Mouse (Mus musculus) layer of hippocampus, postnatal 36 days (tissue): ENCODE data around the gene DXBay18. TPM values are rescaled to one million over a fixed set of nuclear protein-coding genes. Genes with fewer than 3 reads are reported as not detected.
"Not testable (repeated sequence)": the region's sequence is repeated elsewhere in the genome, so short reads cannot be mapped to it uniquely, and the experiment has no call there.

Experiments
- DNase-seq, 2 experiments: peaks; one replicate each; pipeline ENCODE4 v3.0.0; 2022
- total RNA-seq, 2 experiments: library from RNA; stranded (reverse); gene quantifications; 2 replicates each; pipeline ENCODE4 v1.2.3; 2021

The DXBay18 gene
- total RNA-seq = 1 to 10 TPM; 1.6 to 2.7 TPM

DNA sequence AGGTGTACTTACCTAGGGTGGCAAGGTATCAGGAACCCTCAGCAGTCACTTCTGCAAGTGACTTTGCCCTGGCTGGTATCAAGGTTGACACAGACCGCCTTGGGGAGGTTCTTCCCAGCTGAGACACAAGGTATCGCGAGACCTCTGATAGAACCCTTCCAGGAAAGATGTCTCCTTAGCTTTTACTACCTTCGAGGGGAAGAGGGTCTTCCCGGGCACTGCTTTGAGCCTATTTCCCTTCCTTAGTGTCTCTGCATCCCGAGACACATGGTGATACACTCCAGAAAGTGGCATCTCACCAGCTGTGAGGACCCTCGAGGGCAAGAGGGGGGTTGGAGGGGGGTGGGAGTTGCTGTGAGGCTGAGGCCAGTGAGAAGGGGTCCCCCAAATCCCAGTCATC is at the start of gene DXBay18:
Gene DXBay18 (minus strand): TSS at position 101 of the 400 bp plus-strand sequence.
- DNase-seq = not testable (repeated sequence)

DNA sequence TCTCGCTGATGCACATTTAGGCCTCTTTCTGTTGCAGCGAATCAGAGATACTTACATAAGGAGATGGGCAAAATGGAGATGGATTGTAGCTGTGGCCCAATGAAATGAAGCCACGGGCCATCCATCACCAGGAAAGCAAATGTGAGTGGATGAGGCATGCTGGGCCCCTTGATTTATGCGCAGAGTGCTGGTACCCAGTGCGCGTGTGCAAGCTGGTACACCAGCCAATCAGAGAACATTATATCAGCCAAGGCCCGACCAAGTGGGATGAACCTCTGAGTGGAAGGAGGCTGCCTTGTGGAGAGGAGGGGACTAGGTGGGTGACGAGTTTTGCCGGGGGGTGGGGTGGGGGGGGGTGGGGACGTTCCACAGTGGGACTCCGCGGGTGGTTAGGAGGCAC is 42.7 kb upstream of the DXBay18 start, which contains the start of gene Xlr3b:
Gene Xlr3b (plus strand): TSS at position 274 of the 400 bp plus-strand sequence.
- peak in 1 of 2 experiments; percentile 1 for DNase-seq

DNA sequence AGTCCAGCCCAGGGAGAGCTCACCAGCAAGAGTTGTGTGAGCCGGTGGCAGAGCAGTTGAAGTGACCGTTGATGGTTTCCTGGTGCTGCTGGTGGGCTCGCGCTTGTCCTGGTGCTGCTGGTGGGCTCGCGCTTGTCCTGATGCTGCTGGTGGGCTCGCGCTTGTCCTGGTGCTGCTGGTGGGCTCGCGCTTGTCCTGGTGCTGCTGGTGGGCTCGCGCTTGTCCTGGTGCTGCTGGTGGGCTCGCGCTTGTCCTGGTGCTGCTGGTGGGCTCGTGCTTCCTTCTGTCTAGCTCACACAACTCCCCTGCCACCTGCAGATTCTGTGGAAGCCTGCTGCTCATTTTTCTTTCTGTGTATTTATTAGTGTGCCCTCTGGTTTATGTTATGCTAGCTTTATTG is 27.6 kb upstream of the DXBay18 start, which contains the start of gene Spin2d:
Gene Spin2d (minus strand): TSS at position 101 of the 400 bp plus-strand sequence.
- DNase-seq = not testable (repeated sequence)

GRCm38 (mm10) chrX:73148496-73148895 is 754 bp downstream of the DXBay18 start, which contains the start of gene Xlr5b:
Xlr5b (plus strand) TSS chrX:73148796.
- DNase-seq = not testable (repeated sequence)

- not testable (repeated sequence) for DNase-seq
Measured at GRCm38 (mm10) chrX:73143218-73143618, 6.0 kb downstream of the DXBay18 start.

DNA sequence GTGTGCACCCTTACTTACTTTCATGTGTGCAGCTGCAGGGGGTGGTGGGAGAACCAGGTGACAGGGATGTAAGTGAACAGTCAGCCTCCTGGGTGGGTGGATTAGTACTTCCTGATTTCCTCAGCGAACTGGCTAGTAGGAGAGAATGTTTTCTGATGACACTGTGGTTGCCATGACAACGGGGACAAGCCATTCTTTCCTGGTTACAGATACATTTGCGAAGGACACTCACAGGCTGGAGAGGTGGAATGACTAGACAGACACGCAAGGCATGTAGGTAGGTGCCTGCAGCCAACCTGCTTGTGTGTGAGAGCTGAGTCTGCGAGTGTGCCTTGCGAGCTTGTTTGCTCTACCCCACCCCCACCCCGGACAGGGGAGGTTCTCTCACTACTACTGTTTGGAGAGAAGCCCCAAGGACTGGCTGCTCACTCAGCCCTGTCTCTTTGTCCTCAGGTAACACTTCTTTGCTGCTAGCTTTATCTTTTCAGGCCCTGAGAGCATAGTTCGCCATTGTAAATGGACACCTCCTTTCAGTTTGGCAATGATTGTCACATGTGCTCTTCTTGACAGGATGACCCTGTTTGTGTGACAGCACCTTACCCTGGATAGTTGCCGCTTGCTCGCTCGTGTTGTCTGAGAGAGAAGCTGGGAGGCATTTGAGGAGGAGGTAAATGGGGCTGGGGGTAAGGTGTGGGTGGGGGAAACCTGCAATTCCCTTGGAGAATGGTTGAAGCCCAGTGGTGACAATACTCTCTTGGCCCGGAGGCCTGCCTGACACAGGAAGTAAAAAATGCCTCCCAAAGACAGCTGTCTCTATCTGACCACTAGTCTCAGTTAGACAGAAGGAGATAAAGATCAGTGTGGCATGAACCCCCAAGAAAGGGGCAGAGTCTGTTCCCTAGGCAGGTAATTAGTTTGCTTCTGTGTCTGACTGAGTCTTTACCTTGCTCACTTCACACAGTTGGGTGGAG is 26.1 kb downstream of the DXBay18 start:
- DNase-seq = not testable (repeated sequence)

- not testable (repeated sequence) for DNase-seq
Measured at GRCm38 (mm10) chrX:73116747-73117146, 32.5 kb downstream of the DXBay18 start, which contains the start of gene Gm14685. Gm14685 (plus strand) TSS chrX:73117047.

DNA sequence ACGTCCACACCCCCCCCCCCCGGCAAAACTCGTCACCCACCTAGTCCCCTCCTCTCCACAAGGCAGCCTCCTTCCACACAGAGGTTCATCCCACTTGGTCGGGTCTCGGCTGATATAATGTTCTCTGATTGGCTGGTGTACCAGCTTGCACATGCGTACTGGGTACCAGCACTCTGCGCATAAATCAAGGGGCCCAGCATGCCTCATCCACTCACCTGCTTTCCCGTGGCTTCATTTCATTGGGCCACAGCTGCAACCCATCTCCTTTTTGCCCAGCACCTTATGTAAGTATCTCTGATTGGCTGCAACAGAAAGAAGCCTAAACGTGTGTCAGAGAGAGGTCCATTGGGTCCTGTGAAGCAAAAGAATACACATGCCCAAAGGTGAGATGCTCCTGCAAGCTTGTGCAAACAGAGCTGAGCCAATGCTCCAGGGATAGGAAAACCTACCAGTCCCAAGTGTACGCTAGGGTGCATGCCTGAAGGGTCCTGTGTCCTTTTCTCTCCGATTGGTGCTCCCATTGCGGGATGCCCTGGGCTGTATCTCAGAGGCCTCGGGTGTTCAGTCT is 52.2 kb downstream of the DXBay18 start, which contains the start of gene Xlr3a:
Gene Xlr3a (minus strand): TSS at position 155 of the 568 bp plus-strand sequence.
- peak in 1 of 2 experiments; percentile 3 for DNase-seq

Other genes starting within 250 kb of the DXBay18 start
- gene Cetn2, start 231.0 kb downstream of the DXBay18 start, total RNA-seq = 10 to 100 TPM; 47.8 to 52.0 TPM
- 10 to 100 TPM; 23.3 to 23.7 TPM for gene Nsdhl, start 230.9 kb downstream of the DXBay18 start, total RNA-seq
- gene Zfp185, start 162.1 kb downstream of the DXBay18 start, total RNA-seq = 1 to 10 TPM in 1 of 2 experiments, under 1 TPM in 1; 0.91 to 1.0 TPM
- under 1 TPM; 0.25 to 0.38 TPM for gene Pnma5, start 112.3 kb downstream of the DXBay18 start, total RNA-seq
- gene Pnma3, start 84.7 kb downstream of the DXBay18 start, total RNA-seq = 10 to 100 TPM; 19.4 to 20.1 TPM
- gene Xlr4a, start 67.0 kb downstream of the DXBay18 start, total RNA-seq = 1 to 10 TPM in 1 of 2 experiments, not detected in 1; 1.6 TPM
- gene Xlr3a, start 52.4 kb downstream of the DXBay18 start, total RNA-seq = 1 to 10 TPM; 2.2 to 2.7 TPM
- 1 to 10 TPM; 2.4 to 2.7 TPM for gene Gm14685, start 32.4 kb downstream of the DXBay18 start, total RNA-seq
- gene Xlr5b, start 654 bp downstream of the DXBay18 start, total RNA-seq = not detected
- gene Spin2d, start 27.5 kb upstream of the DXBay18 start, total RNA-seq = not detected
- gene Xlr3b, start 42.8 kb upstream of the DXBay18 start, total RNA-seq = 10 to 100 TPM in 1 of 2 experiments, 1 to 10 TPM in 1; 4.1 to 14.2 TPM
- gene Xlr4b, start 64.9 kb upstream of the DXBay18 start, total RNA-seq = 1 to 10 TPM in 1 of 2 experiments, under 1 TPM in 1; 0.37 to 4.8 TPM
- gene F8a, start 78.8 kb upstream of the DXBay18 start, total RNA-seq = 10 to 100 TPM; 15.2 to 15.6 TPM
- under 1 TPM in 1 of 2 experiments, not detected in 1; 0.73 TPM for gene Xlr4c, start 93.7 kb upstream of the DXBay18 start, total RNA-seq
- gene Xlr3c, start 115.9 kb upstream of the DXBay18 start, total RNA-seq = not detected
- under 1 TPM in 1 of 2 experiments, not detected in 1; 0.33 TPM for gene Xlr5a, start 143.5 kb upstream of the DXBay18 start, total RNA-seq
- not detected for gene Xlr5c, start 143.5 kb upstream of the DXBay18 start, total RNA-seq
- gene Gm45015, start 187.4 kb upstream of the DXBay18 start, total RNA-seq = not detected
- 10 to 100 TPM; 11.4 to 11.5 TPM for gene Zfp275, start 193.2 kb upstream of the DXBay18 start, total RNA-seq
- under 1 TPM in 1 of 2 experiments, not detected in 1; 0.15 TPM for gene Gm18336, start 249.3 kb upstream of the DXBay18 start, total RNA-seq